Mouse (Mus musculus): ENCODE data around the gene Gpc5.

DNA sequence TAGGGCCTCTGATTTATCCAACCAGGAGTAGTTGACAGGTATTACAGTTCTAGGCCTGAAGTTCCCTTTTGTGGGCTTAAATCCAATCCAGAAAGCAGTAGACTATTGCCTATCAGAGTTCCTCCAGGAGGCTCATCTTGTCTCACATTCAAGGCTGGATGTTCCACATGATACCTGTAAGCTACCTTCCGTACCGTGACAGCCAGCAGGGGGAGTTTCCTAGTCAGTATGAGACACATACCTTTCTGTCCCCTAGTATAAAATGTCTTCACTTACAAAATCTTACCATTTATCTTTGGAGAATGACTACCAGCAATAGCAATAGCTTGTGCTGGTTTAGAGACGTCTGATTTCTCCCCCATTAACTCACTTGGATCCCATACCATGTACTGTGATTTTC is 56.8 kb downstream of the Gpc5 start:
- TF ChIP-seq CTCF (IDR thresholded peaks at IDR 0.05; ENCODE audit: control insufficient read depth, insufficient read depth, insufficient replicate concordance, low read depth, low read length): no peak
- no peak for TF ChIP-seq POLR2A (IDR thresholded peaks at IDR 0.05; ENCODE audit: control insufficient read depth, low read depth, low read length)
